Mouse (Mus musculus) heart, postnatal 25 days (tissue): ENCODE measurements around the gene Plagl2. TPM values are rescaled to one million over a fixed set of nuclear protein-coding genes. Genes with fewer than 3 reads are reported as not detected.

ENCODE experiments used
- DNase-seq: peaks from one replicate; pipeline ENCODE4 v3.0.0; 2022; ENCODE audit warnings: low spot score
- intact Hi-C: fragments of 180-260 bp; cut with DNase I; formaldehyde crosslinking; loops from one replicate; pipeline ENCODE4 v1.15.1; 2025
- total RNA-seq, 2 experiments: library from RNA; stranded (reverse); gene quantifications; 2 replicates each; pipeline ENCODE4 v1.2.3; 2021

Plagl2 gene
- total RNA-seq, 2 experiments from 2014 or later = 4.6 to 4.8 TPM

- DNase-seq = no peak
- intact Hi-C loops = loop anchor here (2.0 to 5.0 kb wide), 2 partner anchors 51 to 78 kb away; partner anchors contain the start of genes Kif3b and Tm9sf4
Measured at GRCm38 (mm10) chr2:153239860-153240480, 1.3 kb downstream of the Plagl2 start.

- no peak for DNase-seq
- intact Hi-C loops = loop anchor here (2.0 kb wide), 1 partner anchor 52 kb away; the partner anchor contains the start of gene Kif3b
Measured at GRCm38 (mm10) chr2:153239021-153239859, 2.0 kb downstream of the Plagl2 start.

GRCm38 (mm10) chr2:153238406-153238805 lies 2.8 kb downstream of the Plagl2 start:
- intact Hi-C loops = loop anchor here (2.0 kb wide), 1 partner anchor 52 kb away; the partner anchor contains the start of gene Kif3b
- no peak for DNase-seq

- intact Hi-C loops = loop anchor here (2.0 kb wide), 1 partner anchor 53 kb away; the partner anchor contains the start of gene Kif3b
- no peak for DNase-seq
Measured at GRCm38 (mm10) chr2:153237891-153238290, 3.3 kb downstream of the Plagl2 start.

GRCm38 (mm10) chr2:153237193-153237592 lies 4.0 kb downstream of the Plagl2 start:
- intact Hi-C loops = no loop called here
- DNase-seq = no peak

GRCm38 (mm10) chr2:153228523-153228922 lies 12.7 kb downstream of the Plagl2 start:
- intact Hi-C loops = no loop called here
- no peak for DNase-seq

GRCm38 (mm10) chr2:153227959-153228358 lies 13.3 kb downstream of the Plagl2 start:
- intact Hi-C loops = no loop called here
- no peak for DNase-seq

GRCm38 (mm10) chr2:153225595-153225953 lies 15.7 kb downstream of the Plagl2 start:
- DNase-seq = no peak
- intact Hi-C loops = no loop called here

GRCm38 (mm10) chr2:153224946-153225594 lies 16.2 kb downstream of the Plagl2 start, which contains the start of gene Tspyl3:
Gene Tspyl3 (minus strand): TSS chr2:153225441.
- intact Hi-C loops = no loop called here
- DNase-seq = peak; percentile 13

GRCm38 (mm10) chr2:153222566-153222965 lies 18.7 kb downstream of the Plagl2 start:
- intact Hi-C loops = no loop called here
- DNase-seq = no peak

GRCm38 (mm10) chr2:153222130-153222529 lies 19.1 kb downstream of the Plagl2 start:
- no peak for DNase-seq
- intact Hi-C loops = no loop called here

GRCm38 (mm10) chr2:153221620-153222019 lies 19.6 kb downstream of the Plagl2 start:
- no peak for DNase-seq
- intact Hi-C loops = no loop called here

GRCm38 (mm10) chr2:153218516-153218915 lies 22.7 kb downstream of the Plagl2 start:
- intact Hi-C loops = no loop called here
- DNase-seq = no peak

- DNase-seq = no peak
Measured at GRCm38 (mm10) chr2:153217826-153218340, 23.3 kb downstream of the Plagl2 start.

GRCm38 (mm10) chr2:153215421-153215820 lies 25.8 kb downstream of the Plagl2 start:
- intact Hi-C loops = no loop called here

More at GRCm38 (mm10) chr2:153217826-153218340, 23.3 kb downstream of the Plagl2 start:
- intact Hi-C loops = no loop called here

GRCm38 (mm10) chr2:153214771-153215259 lies 26.4 kb downstream of the Plagl2 start:
- no peak for DNase-seq
- intact Hi-C loops = no loop called here

More at GRCm38 (mm10) chr2:153215421-153215820, 25.8 kb downstream of the Plagl2 start:
- DNase-seq = no peak

- no peak for DNase-seq
- intact Hi-C loops = no loop called here
Measured at GRCm38 (mm10) chr2:153213351-153213750, 27.9 kb downstream of the Plagl2 start.

GRCm38 (mm10) chr2:153211451-153211850 lies 29.8 kb downstream of the Plagl2 start:
- intact Hi-C loops = no loop called here
- DNase-seq = no peak

- intact Hi-C loops = no loop called here
Measured at GRCm38 (mm10) chr2:153209286-153209685, 31.9 kb downstream of the Plagl2 start.

GRCm38 (mm10) chr2:153208149-153208548 lies 33.1 kb downstream of the Plagl2 start:
- intact Hi-C loops = no loop called here
- DNase-seq = no peak

More at GRCm38 (mm10) chr2:153209286-153209685, 31.9 kb downstream of the Plagl2 start:
- no peak for DNase-seq
